Mouse (Mus musculus): ENCODE results near the gene Cdk5r2. TPM values are rescaled to one million over a fixed set of nuclear protein-coding genes. Genes with fewer than 3 reads are reported as not detected.

The Cdk5r2 gene
- total RNA-seq, 2 experiments from 2014 or later, result 4.8 to 6.6 TPM

- DNase-seq, result no peak
These were observed 37.8 kb downstream of the Cdk5r2 start for GRCm38 (mm10) chr1:74892351-74893133.

GRCm38 (mm10) chr1:74893134-74893855 is 38.6 kb downstream of the Cdk5r2 start, which contains the start of gene Cryba2:
TSS of gene Cryba2 (minus strand) at chr1:74893143.
- DNase-seq, result peak; percentile 66

GRCm38 (mm10) chr1:74894966-74895365 is 40.2 kb downstream of the Cdk5r2 start:
- DNase-seq, result peak; percentile 81

- no peak for DNase-seq
These were observed 43.2 kb downstream of the Cdk5r2 start for GRCm38 (mm10) chr1:74897976-74898375.

GRCm38 (mm10) chr1:74898656-74899431 is 44.1 kb downstream of the Cdk5r2 start:
- no peak for DNase-seq

- DNase-seq, result peak; percentile 60
These were observed 45.9 kb downstream of the Cdk5r2 start for GRCm38 (mm10) chr1:74900341-74901285.

- peak; percentile 72 for DNase-seq
These were observed 47.0 kb downstream of the Cdk5r2 start for GRCm38 (mm10) chr1:74901686-74902085.

- no peak for DNase-seq
These were observed 47.5 kb downstream of the Cdk5r2 start for GRCm38 (mm10) chr1:74902191-74902590.

Small RNA genes lying within 50 kb of the gene (microRNA-seq; reads per million reads assigned to microRNA genes)
- 48,888 reads per million, percentile 99 among the genes with 10 or more reads in this experiment for gene Mir375

Other genes with a start within 250 kb of the Cdk5r2 start
- gene Ttll4, start 193.2 kb upstream of the Cdk5r2 start, total RNA-seq (2021), result 10 to 100 TPM; 15.0 to 25.9 TPM
- gene Cyp27a1, start 141.4 kb upstream of the Cdk5r2 start, total RNA-seq (2021), result 10 to 100 TPM; 15.1 to 15.2 TPM
- 1 to 10 TPM in 1 of 2 experiments, under 1 TPM in 1; 0.69 to 1.1 TPM for gene Prkag3, start 105.7 kb upstream of the Cdk5r2 start, total RNA-seq (2021)
- gene Wnt6, start 83.0 kb upstream of the Cdk5r2 start, total RNA-seq (2021), result 1 to 10 TPM; 2.6 to 4.2 TPM
- under 1 TPM; 0.27 to 0.57 TPM for gene Wnt10a, start 63.4 kb upstream of the Cdk5r2 start, total RNA-seq (2021)
- gene Fev, start 30.5 kb downstream of the Cdk5r2 start, total RNA-seq (2021), result under 1 TPM; 0.84 to 0.97 TPM
- 1 to 10 TPM in 1 of 2 experiments, under 1 TPM in 1; 0.51 to 1.1 TPM for gene Cryba2, start 38.2 kb downstream of the Cdk5r2 start, total RNA-seq (2021)
- gene Cfap65, start 80.7 kb downstream of the Cdk5r2 start, total RNA-seq (2021), result not detected
- under 1 TPM; 0.18 to 0.48 TPM for gene Ihh, start 96.7 kb downstream of the Cdk5r2 start, total RNA-seq (2021)